Comparison of ENCODE assay signal across 9 mouse cellular contexts in the genomic region with DNA sequence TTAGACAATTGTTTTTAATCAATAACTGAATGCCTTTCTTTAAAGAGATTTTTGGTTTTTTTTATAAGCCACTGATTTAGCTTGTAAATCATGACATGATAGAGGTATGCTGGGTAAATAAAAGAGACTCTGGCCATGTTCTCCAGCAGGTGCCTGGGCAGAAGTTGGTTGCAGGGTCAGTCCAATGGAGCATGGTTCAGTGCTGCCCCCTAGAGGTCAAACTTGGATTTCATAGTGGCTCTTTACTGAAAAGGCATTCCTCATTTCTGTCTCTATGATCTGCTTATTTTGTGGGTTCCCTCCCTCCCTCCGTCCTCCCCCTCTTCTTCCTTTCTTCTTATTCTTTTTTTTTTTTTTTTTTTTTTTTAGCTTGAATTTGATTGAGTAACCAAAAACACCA. TPM values are rescaled to one million over a fixed set of nuclear protein-coding genes. Genes with fewer than 3 reads are reported as not detected.
A peak's percentile ranks its signal among the peaks of the same experiment; 100 is the strongest.
DNase-seq lines count a peak whose midpoint lies in the region; ATAC-seq and TF ChIP-seq lines count a peak whose summit lies in the region.
"Had no signal": no experiment of that assay in that cellular context is flagged by ENCODE, and none has a peak within 500 bp of the region (broad histone marks: within the 10 kb centered on the region; RNA-seq: fewer than 3 reads in every experiment).

No protein-coding gene starts in this region.

- H3K4me2 ChIP-seq in liver, embryonic 12.5 days, result no peak overlapping the region
- no peak overlapping the region for H3K4me2 ChIP-seq in intestine, embryonic 15.5 days (replicated peaks)

- TF ChIP-seq POLR2A in bone marrow macrophage, adult 2 months (IDR thresholded peaks at IDR 0.05; ENCODE audit: borderline replicate concordance, low read depth, low read length), result no peak

- DNase-seq in liver, result peak; percentile 78
- DNase-seq in left cerebral cortex, postnatal 4 days, result peak; percentile 77
- DNase-seq in testis, postnatal 10 days (ENCODE audit: low spot score), result peak; percentile 90

- H3K36me3 ChIP-seq in liver, embryonic 12.5 days, result peaks cover 66% of the 10 kb centered on the region
- H3K36me3 ChIP-seq in intestine, embryonic 15.5 days, result peaks cover 14% of the 10 kb centered on the region

- peak; percentile 61 for TF ChIP-seq CTCF in bone marrow macrophage, adult 2 months (IDR thresholded peaks at IDR 0.05; ENCODE audit: low read depth, low read length)

- H3K9ac ChIP-seq in liver, embryonic 12.5 days, result no peak overlapping the region
- H3K9ac ChIP-seq in intestine, embryonic 15.5 days, result no peak overlapping the region

- no peaks in the 10 kb centered on the region for H3K9me3 ChIP-seq in liver, embryonic 12.5 days (replicated peaks)
- H3K9me3 ChIP-seq in intestine, embryonic 15.5 days, result no peaks in the 10 kb centered on the region

- peaks cover 30% of the 10 kb centered on the region for H3K4me1 ChIP-seq in liver, embryonic 12.5 days
- H3K4me1 ChIP-seq in bone marrow macrophage, adult 2 months (ENCODE audit: control insufficient read depth, insufficient read depth, low read length), result peaks cover 24% of the 10 kb centered on the region
- H3K4me1 ChIP-seq in intestine, embryonic 15.5 days (replicated peaks), result no peaks in the 10 kb centered on the region

- H3K4me3 ChIP-seq in liver, embryonic 12.5 days, result no peak overlapping the region
- H3K4me3 ChIP-seq in bone marrow macrophage, adult 2 months (ENCODE audit: insufficient read depth, low read length), result no peak overlapping the region
- no peak overlapping the region for H3K4me3 ChIP-seq in intestine, embryonic 15.5 days (replicated peaks)
- H3K4me3 ChIP-seq: erythroblast, embryonic 14.5 days had no signal

- intact Hi-C loops in left cerebral cortex, postnatal 4 days (cut with DNase I), result loop anchor here (5.0 kb wide), 1 partner anchor 64 kb away; no protein-coding TSS in a partner anchor

- no peak overlapping the region for H3K27ac ChIP-seq in liver, embryonic 12.5 days
- no peak overlapping the region for H3K27ac ChIP-seq in bone marrow macrophage, adult 2 months (ENCODE audit: insufficient read depth, low read depth, low read length)
- no peak overlapping the region for H3K27ac ChIP-seq in intestine, embryonic 15.5 days

- 0% methylated on average over 1 of the region's 1 CpGs for WGBS in liver, embryonic 12.5 days (ENCODE audit: insufficient replicate concordance)
- 20% methylated on average over 1 of the region's 1 CpGs for WGBS in intestine, embryonic 15.5 days

- H3K27me3 ChIP-seq in liver, embryonic 12.5 days (replicated peaks), result no peaks in the 10 kb centered on the region
- H3K27me3 ChIP-seq in intestine, embryonic 15.5 days (replicated peaks), result no peaks in the 10 kb centered on the region

- no peak for ATAC-seq in liver, embryonic 12.5 days
- peak; percentile 86 for ATAC-seq in erythroid progenitor cell, adult 5-6 weeks (replicated peaks; ENCODE audit: low FRiP score, poor library complexity, severe bottlenecking)
- 0 out of 2 replicates have a peak, but pooled peaks have one; percentile 56 for ATAC-seq in intestine, embryonic 15.5 days
- peak; percentile 79 for ATAC-seq in neutrophil, adult 5-6 weeks (ENCODE audit: extremely low read depth, insufficient number of reproducible peaks, low FRiP score, poor library complexity, severe bottlenecking)

RNA-seq across cellular contexts. Expression of gene B130006D01Rik, which starts 27.6 kb away (rescaled TPM):
- polyA plus RNA-seq in liver, embryonic 12.5 days (2016; fragmentation: Nextera tagmentation; extraction: Ambion mirVana), result 0.62 and 0.65 TPM in 2 replicates
- 1.6 and 2.1 TPM in 2 replicates for polyA plus RNA-seq in bone marrow macrophage, adult 2 months (2012; ENCODE audit: insufficient read depth, insufficient read length, missing spikeins)
- total RNA-seq in erythroid progenitor cell, adult 5-6 weeks (2015; ENCODE audit: low replicate concordance), result 0.42 and 1.8 TPM in 2 replicates
- total RNA-seq in erythroid progenitor cell, adult 5-6 weeks (2017; ENCODE audit: low replicate concordance), result 0.61 and 2.6 TPM in 2 replicates
- 0.77 and 0.96 TPM in 2 replicates for polyA plus RNA-seq in intestine, embryonic 15.5 days (2015; fragmentation: Nextera tagmentation; extraction: Ambion mirVana)
- total RNA-seq in left cerebral cortex, postnatal 4 days (2021), result 1 to 10 TPM; 1.8 to 2.2 TPM
- total RNA-seq in neutrophil, adult 5-6 weeks (2017), result 8.0 and 8.5 TPM in 2 replicates
- polyA plus RNA-seq: erythroblast, embryonic 14.5 days had no signal

RNA-seq across cellular contexts. Expression of gene Zfp652, which starts 38.5 kb away (rescaled TPM):
- 8.9 TPM in 2 replicates for polyA plus RNA-seq in liver, embryonic 12.5 days (2016; fragmentation: Nextera tagmentation; extraction: Ambion mirVana)
- polyA plus RNA-seq in bone marrow macrophage, adult 2 months (2012; ENCODE audit: insufficient read depth, insufficient read length, missing spikeins), result 47.7 and 51.5 TPM in 2 replicates
- 12.3 and 22.6 TPM in 2 replicates for total RNA-seq in erythroid progenitor cell, adult 5-6 weeks (2015; ENCODE audit: low replicate concordance)
- 9.0 and 23.0 TPM in 2 replicates for total RNA-seq in erythroid progenitor cell, adult 5-6 weeks (2017; ENCODE audit: low replicate concordance)
- 18.0 and 18.4 TPM in 2 replicates for polyA plus RNA-seq in intestine, embryonic 15.5 days (2015; fragmentation: Nextera tagmentation; extraction: Ambion mirVana)
- total RNA-seq in left cerebral cortex, postnatal 4 days (2021), result 10 to 100 TPM; 50.8 to 53.1 TPM
- 66.5 and 67.5 TPM in 2 replicates for total RNA-seq in neutrophil, adult 5-6 weeks (2017)
